Mouse (Mus musculus) CH12F3 (cell line): Measurements from ENCODE around the gene Maml2.

Source experiments
- in situ Hi-C: fragments of 300-500 bp; cut with MboI; formaldehyde crosslinking; loops from 2 replicates; pipeline ENCODE4 v1.14.3; 2020; ENCODE audit warnings: low sequenced_read_pairs

Gene Maml2

GRCm38 (mm10) chr9:13603533-13604143 lies 305.9 kb downstream of the Maml2 start:
- in situ Hi-C loops = no loop called here

DNA sequence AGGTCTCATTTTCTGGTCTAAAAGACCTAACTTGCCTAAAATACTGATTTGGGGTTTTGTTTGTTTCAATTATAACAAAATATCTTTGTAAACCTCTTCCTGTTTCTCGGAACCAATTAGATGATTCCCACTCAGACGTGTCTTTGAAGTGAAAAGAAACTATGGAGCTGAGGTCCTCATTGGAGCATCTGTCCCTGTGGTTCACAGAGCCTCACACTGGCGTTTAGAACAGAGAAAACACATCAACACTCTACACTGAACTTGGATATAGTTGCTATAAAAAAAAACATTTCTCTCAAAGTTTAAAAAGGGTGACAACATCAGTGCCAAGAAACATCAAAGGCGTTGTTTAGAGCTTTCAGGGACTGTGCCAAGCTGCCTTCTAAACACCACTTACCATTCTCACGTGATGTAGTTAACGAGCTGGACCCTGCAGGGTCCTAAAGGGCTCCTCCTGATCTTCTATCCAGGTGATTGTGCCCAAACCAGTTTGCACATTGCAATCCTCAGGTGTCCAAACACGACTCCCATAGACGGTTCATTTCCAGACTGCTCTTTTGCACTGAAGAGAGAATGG lies 309.9 kb downstream of the Maml2 start:
- in situ Hi-C loops = no loop called here

GRCm38 (mm10) chr9:13608532-13609071 lies 310.8 kb downstream of the Maml2 start:
- in situ Hi-C loops = no loop called here

- in situ Hi-C loops = no loop called here
Measured at GRCm38 (mm10) chr9:13611561-13611960, 313.8 kb downstream of the Maml2 start.

- in situ Hi-C loops = no loop called here
Measured at GRCm38 (mm10) chr9:13612371-13612770, 314.6 kb downstream of the Maml2 start.

DNA sequence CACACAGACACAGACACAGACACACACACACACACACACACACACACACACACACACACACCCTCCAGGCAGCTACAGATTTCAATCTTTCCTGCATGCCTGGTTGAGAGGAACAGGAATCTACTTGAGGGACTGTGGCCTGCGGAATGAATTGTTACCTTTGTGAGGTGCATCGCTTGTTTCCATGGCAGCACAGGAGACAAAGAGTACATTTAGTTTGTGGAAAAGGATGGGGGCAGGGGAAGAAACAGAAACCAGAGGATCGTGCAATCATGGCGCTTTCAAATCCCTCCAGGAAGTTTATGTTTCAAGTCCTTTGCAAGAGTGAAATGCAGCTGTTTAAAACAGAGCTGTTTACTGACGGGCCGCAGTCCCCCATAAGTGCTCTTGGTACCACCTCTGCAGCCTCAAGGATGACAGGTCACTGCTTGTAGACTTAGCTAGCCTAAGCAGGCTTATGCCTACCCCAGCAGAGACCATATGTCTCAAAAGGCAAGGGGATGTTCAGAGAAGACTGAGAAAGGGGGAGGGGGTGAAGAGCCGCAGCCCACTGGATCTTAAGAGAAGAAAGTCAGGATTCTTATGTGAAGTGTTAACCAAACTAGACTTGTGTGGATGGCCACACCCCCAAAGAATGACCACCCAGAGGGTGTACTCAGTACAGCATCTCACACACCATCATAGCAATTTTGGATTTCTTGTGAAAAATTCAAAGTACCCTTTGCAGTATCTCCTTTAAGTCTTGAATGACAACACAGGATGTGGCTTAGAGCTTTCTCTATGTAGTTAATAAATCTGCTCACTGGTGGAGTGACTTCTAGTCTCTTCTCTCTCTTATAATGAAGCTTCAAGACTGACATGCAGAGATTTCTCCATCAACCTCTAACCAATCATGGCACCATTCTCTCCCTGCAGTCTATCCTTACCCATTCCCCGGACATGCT lies 315.8 kb downstream of the Maml2 start:
- in situ Hi-C loops = no loop called here

GRCm38 (mm10) chr9:13616383-13617009 lies 318.7 kb downstream of the Maml2 start:
- in situ Hi-C loops = no loop called here

DNA sequence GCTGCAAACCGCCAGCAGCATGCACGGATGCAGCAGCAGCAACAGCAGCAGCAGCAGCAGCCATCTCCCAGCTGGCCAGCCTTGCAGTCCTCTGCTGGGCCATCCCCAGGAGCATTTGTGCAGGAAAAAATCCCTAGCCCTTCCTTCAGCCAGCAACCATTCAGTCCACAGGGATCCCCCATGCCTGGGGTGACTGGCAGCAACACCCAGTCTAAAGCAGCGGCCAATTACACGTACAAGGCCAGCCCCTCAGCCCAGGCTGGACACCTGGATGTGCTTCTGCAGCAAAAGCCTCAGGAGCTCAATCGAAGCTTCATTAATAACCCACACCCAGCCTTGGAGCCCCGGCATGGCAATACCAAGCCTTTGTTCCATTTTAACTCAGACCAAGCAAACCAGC lies 323.0 kb downstream of the Maml2 start:
- in situ Hi-C loops = no loop called here

DNA sequence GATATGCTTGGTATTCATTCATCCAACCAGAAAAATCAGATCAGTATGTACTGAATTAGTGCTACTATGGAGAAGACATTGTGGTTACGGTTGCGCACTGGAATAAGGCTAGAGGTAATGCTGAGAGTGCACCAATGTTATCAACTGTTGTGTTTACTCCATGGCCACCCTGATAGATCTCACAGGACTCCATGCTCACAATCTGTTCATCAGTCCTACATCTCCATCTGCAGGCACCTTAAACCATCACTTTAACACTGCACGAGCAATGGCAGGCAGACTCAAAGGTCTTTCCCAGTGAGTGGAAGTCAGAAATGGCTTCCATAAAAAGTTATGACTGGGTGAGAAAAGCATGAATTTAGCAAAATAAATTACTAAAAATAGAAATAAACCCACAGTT lies 324.2 kb downstream of the Maml2 start:
- in situ Hi-C loops = no loop called here

DNA sequence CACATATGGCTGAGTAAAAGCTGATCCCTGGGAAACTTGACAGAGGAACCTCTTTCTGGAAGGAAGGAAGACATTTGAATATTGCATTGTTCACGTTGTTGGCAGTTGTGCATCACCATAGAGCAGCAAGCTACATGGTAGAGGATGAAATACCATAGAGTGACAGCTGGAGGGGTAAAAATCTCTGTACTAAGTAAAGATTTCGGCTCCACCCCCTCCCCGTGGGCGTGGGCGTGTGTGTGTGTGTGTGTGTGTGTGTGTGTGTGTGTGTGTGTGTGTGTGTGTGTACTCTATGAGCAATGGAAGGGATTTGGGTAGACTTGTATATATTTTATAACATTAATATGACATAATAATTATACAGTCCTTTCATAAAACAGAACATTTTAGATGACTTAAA lies 324.7 kb downstream of the Maml2 start:
- in situ Hi-C loops = no loop called here

DNA sequence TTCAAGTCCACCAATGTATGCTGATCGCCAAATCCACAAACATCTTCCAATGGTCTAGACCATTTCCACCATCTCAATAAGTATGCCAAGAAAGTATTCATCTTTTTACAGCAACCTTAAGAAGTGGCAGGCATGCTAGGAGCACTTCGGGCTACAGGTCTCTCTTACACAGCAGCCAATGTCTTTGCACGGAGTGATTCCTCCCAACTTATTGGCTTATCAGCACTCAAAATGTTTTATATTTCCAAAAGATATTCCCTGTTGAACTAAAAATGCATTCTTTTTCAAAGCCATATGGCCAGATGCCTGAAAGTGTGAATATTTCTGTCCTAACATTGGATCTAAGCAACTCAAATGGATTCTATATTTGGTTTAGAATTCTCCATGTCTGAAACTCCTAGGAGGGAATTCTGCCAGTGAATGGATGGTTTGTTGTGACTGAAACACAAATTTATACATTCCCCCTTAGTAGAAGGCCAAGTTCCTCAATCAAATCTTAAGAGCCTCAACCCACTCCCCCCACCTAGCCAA lies 326.2 kb downstream of the Maml2 start:
- in situ Hi-C loops = no loop called here

- in situ Hi-C loops = no loop called here
Measured at GRCm38 (mm10) chr9:13624780-13625179, 327.0 kb downstream of the Maml2 start.

DNA sequence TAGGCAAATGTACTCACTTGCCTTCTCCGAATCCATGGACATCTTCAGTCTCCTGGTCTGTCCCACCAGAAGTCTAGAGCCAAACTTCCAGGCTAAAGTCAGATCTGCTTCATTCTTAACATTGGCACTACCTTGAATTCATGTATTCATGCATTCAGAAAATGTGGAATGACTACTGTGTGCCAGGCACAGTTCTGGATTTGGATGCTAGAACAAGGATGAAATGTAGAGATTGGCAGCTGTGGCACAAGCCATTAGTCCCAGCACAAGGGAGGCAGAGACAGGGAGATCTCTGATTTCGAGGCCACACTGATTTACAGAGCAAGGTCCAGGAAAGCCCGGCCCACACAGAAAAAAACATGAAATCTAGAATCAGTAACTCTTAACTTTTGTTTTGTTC lies 327.5 kb downstream of the Maml2 start:
- in situ Hi-C loops = no loop called here

GRCm38 (mm10) chr9:13626480-13626879 lies 328.7 kb downstream of the Maml2 start:
- in situ Hi-C loops = no loop called here

- in situ Hi-C loops = no loop called here
Measured at GRCm38 (mm10) chr9:13633371-13633770, 335.6 kb downstream of the Maml2 start.

- in situ Hi-C loops = no loop called here
Measured at GRCm38 (mm10) chr9:13639655-13640054, 341.9 kb downstream of the Maml2 start.

DNA sequence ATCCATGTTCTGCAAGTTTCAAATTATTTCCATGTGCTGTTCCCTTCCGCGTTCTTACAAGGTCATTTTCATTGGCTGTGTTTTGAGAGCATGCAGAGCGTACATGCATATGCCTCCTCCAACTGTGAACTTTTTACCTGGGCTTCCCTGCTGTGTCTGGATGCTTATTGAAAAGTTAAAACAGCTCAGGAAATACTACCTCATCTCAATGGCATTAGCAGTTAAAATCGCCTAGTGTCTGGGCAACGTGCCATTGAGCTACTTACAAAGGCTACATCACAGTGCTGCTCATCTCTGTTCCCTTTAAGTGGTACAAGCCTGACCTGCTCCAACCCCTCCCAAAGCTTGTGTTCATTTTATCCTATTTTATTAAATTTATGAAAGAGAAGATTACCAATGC lies 347.4 kb downstream of the Maml2 start:
- in situ Hi-C loops = no loop called here

- in situ Hi-C loops = no loop called here
Measured at GRCm38 (mm10) chr9:13651065-13651464, 353.3 kb downstream of the Maml2 start.

DNA sequence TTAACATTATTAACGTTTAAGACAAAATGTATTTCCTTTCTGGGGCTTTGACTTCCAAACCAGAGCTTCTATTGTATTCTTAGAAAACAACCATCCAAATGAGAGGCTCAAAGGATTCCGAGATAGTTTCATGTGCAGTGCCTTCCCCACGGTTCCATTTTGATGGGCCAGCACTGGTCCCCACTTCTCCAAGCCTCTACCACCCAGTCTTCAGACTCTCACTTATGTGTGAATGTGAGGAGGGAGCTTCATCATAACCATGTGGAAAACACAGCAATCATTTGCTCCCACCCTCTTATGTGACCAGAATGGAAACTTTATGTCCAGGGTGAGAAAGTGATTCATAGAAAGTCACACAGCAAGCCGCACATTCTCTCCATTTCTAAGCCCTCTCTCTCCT lies 354.1 kb downstream of the Maml2 start:
- in situ Hi-C loops = no loop called here

DNA sequence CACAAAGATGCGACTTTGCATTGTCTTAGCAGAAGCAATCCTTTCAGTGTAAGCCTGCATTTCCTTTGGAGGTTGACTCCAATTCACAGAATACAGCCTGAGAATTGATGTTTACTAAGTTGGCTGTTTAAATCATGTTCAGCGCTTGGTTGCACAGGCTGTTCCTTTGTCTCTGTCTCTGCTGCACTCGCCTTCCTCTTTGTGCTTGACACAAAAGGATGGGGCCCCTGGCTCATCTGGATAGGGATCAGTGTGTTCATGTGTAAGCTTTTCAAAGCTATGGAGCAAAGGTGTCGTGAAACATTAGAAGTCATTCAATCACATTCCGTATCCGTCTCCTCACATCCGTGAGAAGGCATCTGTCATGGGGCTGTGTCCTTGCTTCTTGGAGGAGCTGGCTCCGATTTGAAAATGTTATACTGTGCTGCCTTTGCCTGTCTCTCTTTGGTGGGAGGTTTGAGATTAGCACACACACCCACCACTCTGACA lies 354.7 kb downstream of the Maml2 start:
- in situ Hi-C loops = no loop called here

GRCm38 (mm10) chr9:13652917-13653316 lies 355.2 kb downstream of the Maml2 start:
- in situ Hi-C loops = no loop called here
